Mouse (Mus musculus) C2C12 (cell line): Measurements from ENCODE around the gene Ccdc73.

Source experiments
- CEBPB ChIP-seq: IDR thresholded peaks from one replicate; pipeline ENCODE4 v1.6.1; 2011; ENCODE audit warnings: low read depth, mild to moderate bottlenecking, control low read depth, moderate library complexity
- CTCF ChIP-seq: IDR thresholded peaks from one replicate; pipeline ENCODE4 v1.5.1; 2011; ENCODE audit not compliant: control insufficient read depth, insufficient read depth, insufficient read length
- MAX ChIP-seq: IDR thresholded peaks from one replicate; pipeline ENCODE4 v1.6.1; 2011; ENCODE audit warnings: mild to moderate bottlenecking, control low read depth
- MYOD1 ChIP-seq: IDR thresholded peaks from one replicate; pipeline ENCODE4 v1.6.1; 2011; ENCODE audit warnings: low read depth; ENCODE audit not compliant: control insufficient read depth, insufficient read length
- USF1 ChIP-seq: IDR thresholded peaks from one replicate; pipeline ENCODE4 v1.6.1; 2011; ENCODE audit warnings: low read depth, mild to moderate bottlenecking, control low read depth, moderate library complexity

GRCm38 (mm10) chr2:105030505-105030904 lies 162.9 kb downstream of the Ccdc73 start:
- no peak for TF ChIP-seq MAX
- TF ChIP-seq CTCF: no peak
- no peak for TF ChIP-seq USF1
- TF ChIP-seq CEBPB: no peak
- TF ChIP-seq MYOD1: no peak
